Mouse (Mus musculus) brain, embryonic 14.5 days (tissue): ENCODE data around the gene Tmx1. TPM values are rescaled to one million over a fixed set of nuclear protein-coding genes. Genes with fewer than 3 reads are reported as not detected.
A peak's percentile ranks its signal among the peaks of the same experiment; 100 is the strongest.

Source experiments
- DNase-seq: peaks from one replicate; pipeline ENCODE4 v3.0.0-alpha.2; 2011; ENCODE audit warnings: low read depth
- CTCF ChIP-seq: fragments of 200-500 bp; IDR thresholded peaks from 2 replicates; pipeline ENCODE4 v1.5.1; 2012; ENCODE audit warnings: inconsistent platforms, mild to moderate bottlenecking, moderate library complexity, borderline replicate concordance; ENCODE audit not compliant: insufficient read depth, insufficient read length; ENCODE audit errors: extremely low read depth
- POLR2A ChIP-seq: fragments of 200-500 bp; IDR thresholded peaks from 2 replicates; pipeline ENCODE4 v1.6.1; 2012; ENCODE audit warnings: mild to moderate bottlenecking, inconsistent platforms, borderline replicate concordance; ENCODE audit not compliant: poor library complexity, insufficient read depth, insufficient read length, severe bottlenecking; ENCODE audit errors: extremely low read depth
- polyA plus RNA-seq: library from polyadenylated mRNA; depleted of rRNA; stranded (reverse); fragments of >200 nt; gene quantifications from 2 replicates; pipeline ENCODE4 v1.2.3, GENCODE M21; 2012; rRNA removed

Tmx1 gene
- polyA plus RNA-seq, 1 experiment = 54.3 TPM

- TF ChIP-seq CTCF = no peak
- TF ChIP-seq POLR2A = no peak
These were observed 45.2 kb downstream of the Tmx1 start for GRCm38 (mm10) chr12:70498091-70498490.

GRCm38 (mm10) chr12:70505971-70506370 lies 53.1 kb downstream of the Tmx1 start:
- no peak for TF ChIP-seq CTCF
- no peak for TF ChIP-seq POLR2A
- DNase-seq = peak; percentile 36

More at GRCm38 (mm10) chr12:70498091-70498490, 45.2 kb downstream of the Tmx1 start:
- peak; percentile 48 for DNase-seq

GRCm38 (mm10) chr12:70512023-70512422 lies 59.1 kb downstream of the Tmx1 start:
- TF ChIP-seq CTCF = no peak
- no peak for TF ChIP-seq POLR2A
- DNase-seq = no peak

- no peak for DNase-seq
- TF ChIP-seq CTCF (peak; percentile 24; the same call in 1 of the 2 replicates), POLR2A (no peak)
These were observed 59.5 kb downstream of the Tmx1 start for GRCm38 (mm10) chr12:70512431-70512830.

Other genes starting within 250 kb of the Tmx1 start
- gene Pygl, start 221.6 kb upstream of the Tmx1 start, polyA plus RNA-seq = 5.0 and 6.6 TPM in 2 replicates
- 57.3 and 85.7 TPM in 2 replicates for gene Trim9, start 105.5 kb upstream of the Tmx1 start, polyA plus RNA-seq